Mouse (Mus musculus): ENCODE measurements around the gene Dab1. TPM values are rescaled to one million over a fixed set of nuclear protein-coding genes. Genes with fewer than 3 reads are reported as not detected.

Gene Dab1
- polyA plus RNA-seq, 1 experiment = not detected

GRCm38 (mm10) chr4:103685136-103685535, 66.0 kb downstream of the Dab1 start:
- TF ChIP-seq POLR2A (IDR thresholded peaks at IDR 0.05; ENCODE audit: low read depth, low read length) (no peak), CTCF (IDR thresholded peaks at IDR 0.05; ENCODE audit: borderline replicate concordance, insufficient read depth, low read length) (no peak)
- no peak overlapping the region for H3K27ac ChIP-seq (ENCODE audit: insufficient read depth, low read length)

GRCm38 (mm10) chr4:103691717-103692116, 72.6 kb downstream of the Dab1 start:
- TF ChIP-seq POLR2A (IDR thresholded peaks at IDR 0.05; ENCODE audit: low read depth, low read length) (no peak), CTCF (IDR thresholded peaks at IDR 0.05; ENCODE audit: borderline replicate concordance, insufficient read depth, low read length) (no peak)
- no peaks in the 10 kb centered on the region for H3K4me1 ChIP-seq (ENCODE audit: control insufficient read depth, insufficient read depth, low read length)
- no peak overlapping the region for H3K4me3 ChIP-seq (ENCODE audit: insufficient read depth, low read length)
- H3K27ac ChIP-seq (ENCODE audit: insufficient read depth, low read length) = no peak overlapping the region

More at GRCm38 (mm10) chr4:103685136-103685535, 66.0 kb downstream of the Dab1 start:
- Histone ChIP-seq H3K4me3 (ENCODE audit: insufficient read depth, low read length) (no peak overlapping the region), H3K4me1 (ENCODE audit: control insufficient read depth, insufficient read depth, low read length) (no peaks in the 10 kb centered on the region)

- Histone ChIP-seq H3K27ac (ENCODE audit: insufficient read depth, low read length) (no peak overlapping the region), H3K4me1 (ENCODE audit: control insufficient read depth, insufficient read depth, low read length) (no peaks in the 10 kb centered on the region), H3K4me3 (ENCODE audit: insufficient read depth, low read length) (no peak overlapping the region)
- TF ChIP-seq CTCF (IDR thresholded peaks at IDR 0.05; ENCODE audit: borderline replicate concordance, insufficient read depth, low read length) = no peak
- no peak for TF ChIP-seq POLR2A (IDR thresholded peaks at IDR 0.05; ENCODE audit: low read depth, low read length)
Observed at GRCm38 (mm10) chr4:103699755-103700154, 80.6 kb downstream of the Dab1 start.

GRCm38 (mm10) chr4:103700392-103700791, 81.2 kb downstream of the Dab1 start:
- Histone ChIP-seq H3K4me3 (ENCODE audit: insufficient read depth, low read length) (no peak overlapping the region), H3K27ac (ENCODE audit: insufficient read depth, low read length) (no peak overlapping the region), H3K4me1 (ENCODE audit: control insufficient read depth, insufficient read depth, low read length) (no peaks in the 10 kb centered on the region)
- no peak for TF ChIP-seq CTCF (IDR thresholded peaks at IDR 0.05; ENCODE audit: borderline replicate concordance, insufficient read depth, low read length)
- no peak for TF ChIP-seq POLR2A (IDR thresholded peaks at IDR 0.05; ENCODE audit: low read depth, low read length)

- Histone ChIP-seq H3K27ac (ENCODE audit: insufficient read depth, low read length) (no peak overlapping the region), H3K4me1 (ENCODE audit: control insufficient read depth, insufficient read depth, low read length) (no peaks in the 10 kb centered on the region), H3K4me3 (ENCODE audit: insufficient read depth, low read length) (no peak overlapping the region)
- TF ChIP-seq POLR2A (IDR thresholded peaks at IDR 0.05; ENCODE audit: low read depth, low read length) (no peak), CTCF (IDR thresholded peaks at IDR 0.05; ENCODE audit: borderline replicate concordance, insufficient read depth, low read length) (no peak)
Observed at GRCm38 (mm10) chr4:103702137-103702536, 83.0 kb downstream of the Dab1 start.

- H3K4me3 ChIP-seq (ENCODE audit: insufficient read depth, low read length) = no peak overlapping the region
- H3K4me1 ChIP-seq (ENCODE audit: control insufficient read depth, insufficient read depth, low read length) = no peaks in the 10 kb centered on the region
- TF ChIP-seq POLR2A (IDR thresholded peaks at IDR 0.05; ENCODE audit: low read depth, low read length) (no peak), CTCF (IDR thresholded peaks at IDR 0.05; ENCODE audit: borderline replicate concordance, insufficient read depth, low read length) (no peak)
- H3K27ac ChIP-seq (ENCODE audit: insufficient read depth, low read length) = no peak overlapping the region
Observed at GRCm38 (mm10) chr4:103704477-103704876, 85.3 kb downstream of the Dab1 start.

GRCm38 (mm10) chr4:103706501-103706900, 87.3 kb downstream of the Dab1 start:
- no peak overlapping the region for H3K27ac ChIP-seq (ENCODE audit: insufficient read depth, low read length)
- no peaks in the 10 kb centered on the region for H3K4me1 ChIP-seq (ENCODE audit: control insufficient read depth, insufficient read depth, low read length)
- no peak for TF ChIP-seq POLR2A (IDR thresholded peaks at IDR 0.05; ENCODE audit: low read depth, low read length)
- TF ChIP-seq CTCF (IDR thresholded peaks at IDR 0.05; ENCODE audit: borderline replicate concordance, insufficient read depth, low read length) = no peak
- H3K4me3 ChIP-seq (ENCODE audit: insufficient read depth, low read length) = no peak overlapping the region

- Histone ChIP-seq H3K4me1 (ENCODE audit: control insufficient read depth, insufficient read depth, low read length) (no peaks in the 10 kb centered on the region), H3K4me3 (ENCODE audit: insufficient read depth, low read length) (no peak overlapping the region), H3K27ac (ENCODE audit: insufficient read depth, low read length) (no peak overlapping the region)
- TF ChIP-seq CTCF (IDR thresholded peaks at IDR 0.05; ENCODE audit: borderline replicate concordance, insufficient read depth, low read length) = no peak
Observed at GRCm38 (mm10) chr4:103707140-103707539, 88.0 kb downstream of the Dab1 start.

- Histone ChIP-seq H3K4me3 (ENCODE audit: insufficient read depth, low read length) (no peak overlapping the region), H3K27ac (ENCODE audit: insufficient read depth, low read length) (no peak overlapping the region), H3K4me1 (ENCODE audit: control insufficient read depth, insufficient read depth, low read length) (no peaks in the 10 kb centered on the region)
- TF ChIP-seq CTCF (IDR thresholded peaks at IDR 0.05; ENCODE audit: borderline replicate concordance, insufficient read depth, low read length) (no peak), POLR2A (IDR thresholded peaks at IDR 0.05; ENCODE audit: low read depth, low read length) (no peak)
Observed at GRCm38 (mm10) chr4:103711353-103711752, 92.2 kb downstream of the Dab1 start.

GRCm38 (mm10) chr4:103713921-103714320, 94.8 kb downstream of the Dab1 start:
- Histone ChIP-seq H3K4me3 (ENCODE audit: insufficient read depth, low read length) (no peak overlapping the region), H3K27ac (ENCODE audit: insufficient read depth, low read length) (no peak overlapping the region), H3K4me1 (ENCODE audit: control insufficient read depth, insufficient read depth, low read length) (no peaks in the 10 kb centered on the region)
- no peak for TF ChIP-seq POLR2A (IDR thresholded peaks at IDR 0.05; ENCODE audit: low read depth, low read length)
- TF ChIP-seq CTCF (IDR thresholded peaks at IDR 0.05; ENCODE audit: borderline replicate concordance, insufficient read depth, low read length) = no peak

- no peaks in the 10 kb centered on the region for H3K4me1 ChIP-seq (ENCODE audit: control insufficient read depth, insufficient read depth, low read length)
- TF ChIP-seq POLR2A (IDR thresholded peaks at IDR 0.05; ENCODE audit: low read depth, low read length) (no peak), CTCF (IDR thresholded peaks at IDR 0.05; ENCODE audit: borderline replicate concordance, insufficient read depth, low read length) (no peak)
- H3K27ac ChIP-seq (ENCODE audit: insufficient read depth, low read length) = no peak overlapping the region
- H3K4me3 ChIP-seq (ENCODE audit: insufficient read depth, low read length) = no peak overlapping the region
Observed at GRCm38 (mm10) chr4:103714991-103715390, 95.8 kb downstream of the Dab1 start.

Measured in embryonic fibroblast, embryonic 13.5 days (primary cell).